Mouse (Mus musculus): ENCODE data around the gene Chchd5.

GRCm38 (mm10) chr2:129179946-129180853 lies 50.7 kb downstream of the Chchd5 start:
- TF ChIP-seq CTCF (IDR thresholded peaks at IDR 0.05; ENCODE audit: borderline replicate concordance, insufficient read depth, low read depth, low read length) (no peak), POLR2A (IDR thresholded peaks at IDR 0.05; ENCODE audit: borderline replicate concordance, insufficient read depth, low read length) (no peak)

Data from cerebellum, adult 2 months (tissue).